Mouse (Mus musculus): ENCODE results near the gene Aloxe3.

DNA sequence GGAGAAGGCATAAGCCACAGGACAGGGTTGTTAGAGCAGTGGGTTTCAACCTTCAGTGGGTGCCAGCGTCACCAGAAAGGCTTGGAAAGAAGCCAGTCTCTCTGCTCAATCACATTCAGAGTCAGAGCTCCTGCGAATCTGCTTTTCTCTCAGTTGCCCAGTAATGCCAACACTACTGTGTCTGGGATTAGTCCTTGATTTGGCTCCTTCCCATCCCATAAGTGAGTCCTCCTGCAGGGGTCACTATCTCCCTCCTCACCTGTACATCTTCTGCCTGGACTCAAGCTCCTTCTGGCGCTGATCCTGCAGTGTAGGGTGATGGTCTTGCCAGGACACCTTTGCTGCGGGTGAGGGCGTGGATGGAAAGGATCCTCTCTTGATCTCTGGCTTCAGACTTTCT, 71.1 kb downstream of the Aloxe3 start:
- TF ChIP-seq NANOG (IDR thresholded peaks at IDR 0.05; ENCODE audit: borderline replicate concordance, low read length) = no peak
- no peak for TF ChIP-seq CTCF (conservative IDR thresholded peaks at IDR 0.05; ENCODE audit: low read length)
